Mouse (Mus musculus): ENCODE results near the gene St6galnac6.

The St6galnac6 gene

GRCm38 (mm10) chr2:32642813-32643212, 43.3 kb downstream of the St6galnac6 start:
- DNase-seq, result no peak

DNA sequence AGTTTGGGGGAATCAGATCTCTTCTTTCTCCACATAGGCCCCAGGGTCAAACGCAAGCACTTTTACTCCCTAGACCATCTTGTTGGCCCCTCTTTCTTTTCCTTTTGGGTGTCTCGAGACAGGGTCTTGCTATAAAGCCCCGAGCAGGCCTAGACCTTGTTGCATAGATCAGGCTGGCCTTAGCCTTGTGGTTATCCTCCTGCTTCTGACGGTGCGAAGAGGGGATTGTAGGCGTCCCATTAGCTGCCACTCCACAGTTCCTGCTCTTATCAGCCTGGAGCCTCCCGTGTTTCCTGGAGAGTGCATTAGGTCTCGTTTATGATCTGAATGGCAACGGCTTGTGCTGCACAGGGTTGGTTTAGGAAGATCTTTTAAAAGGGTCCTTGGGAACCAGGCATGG, 44.6 kb downstream of the St6galnac6 start:
- DNase-seq, result no peak

- no peak for DNase-seq
These were observed 45.4 kb downstream of the St6galnac6 start for GRCm38 (mm10) chr2:32644799-32645475.

DNA sequence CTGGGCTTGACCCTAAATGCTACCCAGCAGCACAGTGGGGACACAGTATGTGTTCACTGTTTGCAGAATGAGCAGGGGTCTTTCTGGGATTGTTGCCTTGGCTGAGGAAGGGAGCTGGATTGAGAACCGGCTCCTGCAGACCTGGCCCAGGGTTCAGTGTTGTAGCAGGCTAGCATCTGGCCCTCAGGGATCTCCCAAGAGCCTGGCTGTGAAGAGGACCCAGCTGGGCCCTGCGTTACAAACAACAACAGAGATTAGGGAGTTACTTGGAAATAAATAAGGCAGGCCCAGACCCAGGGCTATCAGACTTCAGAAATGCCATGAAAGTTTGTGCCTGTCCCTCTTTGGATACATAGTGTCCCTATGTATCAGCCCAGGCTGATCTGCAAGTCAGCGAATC, 46.1 kb downstream of the St6galnac6 start:
- no peak for DNase-seq

DNA sequence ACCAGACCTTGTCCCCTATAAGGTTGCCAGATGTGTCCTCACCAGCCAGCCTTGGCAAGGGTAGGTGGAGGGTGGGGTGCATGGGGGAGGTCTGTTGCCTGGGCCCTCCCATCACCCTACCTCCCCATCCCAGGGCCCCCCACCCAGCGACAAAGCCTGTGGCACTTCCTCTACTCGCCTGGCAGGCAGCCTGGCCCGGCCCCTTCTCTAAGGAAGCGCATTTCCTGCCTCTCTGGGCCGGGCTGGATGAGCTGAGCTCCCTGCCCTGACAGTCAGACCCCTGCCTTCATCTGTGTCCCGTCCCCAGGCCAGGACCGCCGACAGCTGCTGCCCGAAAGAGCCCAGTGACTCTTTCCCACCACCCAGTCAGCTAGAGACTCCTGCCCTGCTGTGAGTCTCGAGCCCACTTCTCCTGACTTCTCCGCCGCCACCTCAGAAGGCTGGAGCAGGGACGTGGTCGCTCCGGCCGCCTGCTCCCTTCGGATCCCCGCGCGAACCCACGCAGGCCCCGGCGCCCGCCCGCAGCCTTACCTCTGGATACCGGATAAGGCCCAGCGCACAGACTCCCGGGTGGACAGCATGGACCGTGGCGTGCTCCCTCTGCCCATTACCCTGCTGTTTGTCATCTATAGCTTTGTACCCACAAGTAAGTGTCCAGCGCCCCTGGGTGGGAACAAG, 47.0 kb downstream of the St6galnac6 start, which contains the start of gene Eng:
Gene Eng, plus strand, starts transcription at position 217 of the 678 bp plus-strand sequence.
- DNase-seq, result peak in 1 of 2 experiments; percentile 31

GRCm38 (mm10) chr2:32647366-32647765, 47.9 kb downstream of the St6galnac6 start:
- no peak for DNase-seq

DNA sequence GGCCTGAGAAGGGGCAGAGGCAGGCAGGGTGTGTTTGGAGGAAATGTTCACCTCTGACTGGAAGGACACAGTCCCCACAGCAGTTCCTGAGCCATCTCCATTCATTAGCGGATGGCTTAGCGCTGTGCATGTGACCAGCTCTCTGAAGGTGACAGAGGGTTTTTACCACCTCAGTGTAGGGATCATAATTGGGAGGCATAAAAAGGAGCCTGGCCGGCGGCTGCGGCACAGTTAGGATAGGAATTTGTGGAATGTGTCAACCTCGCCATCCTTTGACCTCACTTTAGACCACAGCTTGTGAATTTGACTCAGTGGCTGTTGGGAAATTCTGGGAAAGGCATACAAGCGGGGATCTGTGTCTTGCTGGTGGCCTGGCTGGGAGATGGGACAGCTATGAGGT, 54.3 kb downstream of the St6galnac6 start:
- DNase-seq, result no peak

DNA sequence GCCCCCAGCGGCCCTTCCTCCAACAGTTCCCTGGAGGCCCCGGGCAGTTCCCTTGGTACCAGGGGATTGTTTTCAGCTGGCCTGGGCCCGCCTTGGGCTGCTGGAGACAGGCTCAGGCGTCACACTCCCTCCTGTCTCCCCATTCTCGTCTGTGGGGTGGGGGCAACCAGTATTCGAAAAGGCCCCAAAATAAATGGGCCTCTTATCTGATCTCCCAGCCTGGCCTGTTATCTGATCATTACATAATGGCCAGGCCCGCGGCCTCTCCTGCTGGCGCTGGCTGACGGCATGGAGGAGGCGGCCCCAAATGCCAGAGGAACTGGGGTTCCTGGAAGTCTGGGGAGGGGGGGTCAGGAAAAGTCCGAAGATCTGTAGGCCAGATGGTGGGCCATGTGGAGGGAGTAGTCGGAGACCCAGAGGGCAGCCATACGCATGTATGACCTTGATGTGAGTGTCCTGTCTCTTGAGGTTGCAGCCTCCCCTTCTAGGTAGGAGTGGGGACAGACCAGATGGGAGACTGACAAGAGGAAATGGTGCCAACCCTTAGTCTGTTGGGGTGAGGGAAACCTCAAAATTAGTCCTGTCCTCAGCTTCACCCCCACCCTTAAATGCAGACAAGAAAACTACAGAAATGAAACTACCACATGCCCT, 55.4 kb downstream of the St6galnac6 start:
- DNase-seq, result no peak

DNA sequence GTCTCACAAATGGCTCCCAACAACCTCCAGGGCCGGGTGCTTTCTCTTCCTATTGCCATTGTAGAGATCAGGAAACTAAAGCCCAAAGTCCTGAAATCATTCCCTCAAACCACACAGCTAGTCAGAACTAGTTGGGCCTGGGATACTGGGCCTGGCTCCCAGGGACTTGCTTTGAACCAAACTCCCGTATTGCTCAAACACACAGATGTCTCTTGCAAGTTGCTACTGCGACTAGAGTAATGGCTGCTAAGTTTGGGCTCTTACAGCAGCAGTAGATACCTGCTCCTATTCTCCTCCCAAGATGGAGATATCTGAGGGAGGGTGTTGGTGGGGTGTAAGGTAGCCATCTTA, 55.9 kb downstream of the St6galnac6 start:
- DNase-seq, result no peak

GRCm38 (mm10) chr2:32655826-32656225, 56.3 kb downstream of the St6galnac6 start:
- peak; percentile 27 to 28 for DNase-seq

DNA sequence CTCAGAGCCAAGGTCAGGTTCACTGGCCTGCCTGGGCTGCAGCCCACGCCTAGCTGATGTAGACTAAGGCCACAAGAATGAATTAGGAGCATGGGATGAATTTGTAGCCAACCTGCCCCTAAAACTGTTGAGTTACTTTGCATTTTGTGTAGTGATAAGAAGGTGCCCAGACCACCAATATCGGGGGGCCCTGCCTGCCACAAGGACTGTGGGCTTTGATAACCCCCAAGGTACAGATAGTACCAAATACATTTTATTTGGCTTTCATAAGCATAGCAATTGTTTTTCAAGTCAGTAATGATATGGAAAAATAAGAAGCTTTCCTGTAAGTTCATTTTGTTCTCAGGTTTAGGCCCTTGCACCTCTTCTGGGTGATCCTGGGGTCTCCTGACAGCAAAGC, 59.4 kb downstream of the St6galnac6 start:
- DNase-seq, result no peak

DNA sequence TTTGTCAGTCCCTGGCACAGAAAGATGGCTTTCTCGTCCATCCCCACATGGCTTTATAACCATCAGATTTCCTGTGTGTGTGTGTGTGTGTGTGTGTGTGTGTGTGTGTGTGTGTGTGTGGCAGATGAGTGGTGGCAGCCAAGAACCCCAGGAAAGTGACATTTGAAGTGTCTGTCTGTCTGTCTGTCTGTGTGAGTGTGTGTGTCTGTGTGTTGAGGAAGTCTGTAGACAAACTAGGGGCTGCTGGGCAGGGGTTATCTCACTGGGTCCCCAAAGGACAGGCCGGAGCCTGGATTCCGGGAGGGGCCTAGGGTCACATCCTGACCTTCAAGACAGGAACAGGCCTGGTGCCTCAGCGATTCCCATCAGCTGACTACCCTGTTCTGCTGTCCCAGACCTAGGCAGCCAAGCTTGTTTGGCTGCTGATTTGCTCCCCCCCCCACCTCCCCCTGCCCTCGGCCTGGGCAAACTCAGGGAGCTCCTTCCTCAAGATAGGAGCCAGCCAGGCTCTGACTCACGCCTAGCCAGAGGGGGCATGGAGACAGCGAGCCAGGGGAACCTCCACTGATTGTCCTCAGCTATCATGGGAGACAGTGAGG, 62.1 kb downstream of the St6galnac6 start:
- DNase-seq, result no peak

DNA sequence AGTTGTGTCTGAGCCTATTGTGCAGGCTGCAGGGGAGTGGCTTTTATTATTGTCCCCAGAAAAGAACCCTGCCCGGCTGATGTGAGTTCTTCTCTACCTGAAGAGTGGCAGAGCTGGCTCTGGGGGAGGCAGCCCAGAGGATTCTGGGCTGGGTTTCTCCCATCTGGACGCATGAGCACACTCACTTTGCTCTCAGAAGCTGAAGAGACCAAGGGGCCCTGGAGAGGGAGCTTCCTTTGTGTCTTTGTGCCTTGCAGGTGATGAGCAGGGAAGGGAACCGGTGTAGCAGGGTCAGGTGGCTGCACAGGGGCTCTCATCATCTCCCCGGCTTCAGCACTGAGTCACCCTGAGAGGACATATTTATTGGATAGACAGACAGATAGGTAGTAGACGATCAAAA, 62.8 kb downstream of the St6galnac6 start:
- no peak for DNase-seq

DNA sequence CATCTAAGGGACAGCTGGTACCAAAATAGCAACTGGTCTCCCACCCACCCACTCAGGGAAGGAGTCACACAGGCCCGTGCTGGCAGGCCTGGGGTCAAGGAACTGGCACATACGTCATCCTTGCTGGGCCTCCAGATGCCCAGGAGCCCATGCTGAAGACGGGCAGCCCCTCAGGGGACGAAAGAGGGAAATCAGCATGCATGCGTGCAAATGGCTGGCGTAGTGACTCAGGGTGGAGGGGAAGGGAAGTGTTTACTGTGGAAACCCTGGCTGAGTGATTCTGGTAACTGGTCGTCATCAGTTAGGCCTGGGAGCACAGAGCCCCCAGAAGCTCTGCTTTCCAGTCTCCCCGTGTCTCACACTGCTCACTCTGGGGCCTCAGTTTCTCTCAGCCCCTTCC, 65.8 kb downstream of the St6galnac6 start:
- no peak for DNase-seq

GRCm38 (mm10) chr2:32665853-32666252, 66.3 kb downstream of the St6galnac6 start:
- no peak for DNase-seq

GRCm38 (mm10) chr2:32667775-32668174, 68.3 kb downstream of the St6galnac6 start:
- no peak for DNase-seq

- no peak for DNase-seq
These were observed 68.7 kb downstream of the St6galnac6 start for GRCm38 (mm10) chr2:32668176-32668575.

DNA sequence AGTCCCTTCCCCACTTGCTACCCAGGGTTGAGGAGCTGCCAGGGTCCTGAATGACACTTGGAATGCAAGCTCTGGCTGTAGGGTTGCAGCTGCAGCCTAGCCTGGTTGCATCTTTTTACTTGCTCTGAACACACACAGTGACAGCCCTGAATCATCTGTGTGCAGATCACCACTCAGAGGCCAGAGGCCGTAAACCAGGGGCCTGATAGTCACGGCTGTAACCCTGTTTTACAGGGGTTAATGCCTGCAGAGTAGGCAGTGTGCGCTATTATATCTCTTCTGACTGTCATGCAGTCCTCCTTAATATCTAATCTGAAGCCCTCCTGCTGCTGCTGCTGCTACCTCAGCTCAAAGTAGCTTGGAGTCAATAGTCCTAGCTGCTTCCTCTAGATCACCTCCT, 70.4 kb downstream of the St6galnac6 start:
- DNase-seq, result no peak
